Mouse (Mus musculus) liver, adult 2 months (tissue): ENCODE measurements around the gene Adamts14. TPM values are rescaled to one million over a fixed set of nuclear protein-coding genes. Genes with fewer than 3 reads are reported as not detected.

Experiments
- DNase-seq: peaks from one replicate; pipeline ENCODE4 v3.0.0-alpha.2; 2011; ENCODE audit warnings: low read depth, low spot score; ENCODE audit errors: extremely low read depth
- H3K27ac ChIP-seq: fragments of 200-500 bp; replicated peaks from 2 replicates; pipeline ENCODE4 v1.5.1; 2012; ENCODE audit warnings: low read depth, mild to moderate bottlenecking, control low read depth, inconsistent platforms, low read length; ENCODE audit not compliant: insufficient read depth
- H3K27me3 ChIP-seq: fragments of 200-500 bp; 2 replicates; pipeline ENCODE4 v1.6.1; 2012; ENCODE audit warnings: mild to moderate bottlenecking, moderate library complexity, low read length, inconsistent platforms; ENCODE audit not compliant: control insufficient read depth, insufficient read depth
- H3K36me3 ChIP-seq: fragments of 200-500 bp; 2 replicates; pipeline ENCODE4 v1.6.1; 2012; ENCODE audit warnings: low read length, inconsistent platforms; ENCODE audit not compliant: control insufficient read depth, insufficient read depth
- H3K4me1 ChIP-seq: fragments of 200-500 bp; 2 replicates; pipeline ENCODE4 v1.6.1; 2011; ENCODE audit warnings: low read length; ENCODE audit not compliant: control insufficient read depth, insufficient read depth
- H3K4me3 ChIP-seq: fragments of 200-500 bp; 2 replicates; pipeline ENCODE4 v1.5.1; 2011; ENCODE audit warnings: low read depth, mild to moderate bottlenecking, control low read depth, low read length, moderate library complexity; ENCODE audit not compliant: insufficient read depth
- H3K79me2 ChIP-seq: fragments of 200-500 bp; 2 replicates; pipeline ENCODE4 v1.6.1; 2012; ENCODE audit warnings: inconsistent platforms, mild to moderate bottlenecking, low read length, moderate library complexity; ENCODE audit not compliant: control insufficient read depth, insufficient read depth
- H3K9ac ChIP-seq: fragments of 200-500 bp; 2 replicates; pipeline ENCODE4 v1.6.1; 2012; ENCODE audit warnings: low read depth, mild to moderate bottlenecking, control low read depth, inconsistent platforms, low read length
- CTCF ChIP-seq: fragments of 200-500 bp; IDR thresholded peaks from 2 replicates; pipeline ENCODE4 v1.5.1; 2011; ENCODE audit warnings: low read depth, low read length, control low read depth
- POLR2A ChIP-seq: fragments of 200-500 bp; IDR thresholded peaks from 2 replicates; pipeline ENCODE4 v1.6.1; 2011; ENCODE audit warnings: low read length, control low read depth; ENCODE audit not compliant: insufficient read depth; ENCODE audit errors: extremely low read depth
- WGBS: fragments of 180-500 bp; shearing (Covaris S2); methylation state at CpG from one replicate; pipeline ENCODE4 v1.1.7; 2018; 5-methylcytosine and 5-hydroxymethylcytosine counted together
- polyA plus RNA-seq: library from polyadenylated mRNA; depleted of rRNA; stranded (reverse); fragments of >200 nt; gene quantifications from 2 replicates; pipeline ENCODE4 v1.2.3, GENCODE M21; 2012
- total RNA-seq: library from RNA; depleted of rRNA; stranded (reverse); fragments of >200 nt; gene quantifications from 2 replicates; pipeline ENCODE4 v1.2.3, GENCODE M21; 2014

The Adamts14 gene
- total and polyA plus RNA-seq, 2 experiments: 0.55 to 0.61 TPM

- Histone ChIP-seq H3K79me2 (no peaks in the 10 kb centered on the region), H3K4me3 (no peak overlapping the region), H3K36me3 (no peaks in the 10 kb centered on the region), H3K9ac (no peak overlapping the region), H3K27ac (no peak overlapping the region), H3K4me1 (no peaks in the 10 kb centered on the region), H3K27me3 (no peaks in the 10 kb centered on the region)
- DNase-seq: no peak
- WGBS: 83% methylated on average over 8 of the region's 8 CpGs
- TF ChIP-seq POLR2A (no peak), CTCF (no peak)
Observed at GRCm38 (mm10) chr10:61296713-61297445, 23.6 kb upstream of the Adamts14 start.

GRCm38 (mm10) chr10:61294242-61294641 lies 21.0 kb upstream of the Adamts14 start:
- H3K79me2 ChIP-seq: no peaks in the 10 kb centered on the region
- H3K27ac ChIP-seq: no peak overlapping the region
- DNase-seq: no peak
- H3K27me3 ChIP-seq: no peaks in the 10 kb centered on the region
- 76% methylated on average over 8 of the region's 8 CpGs for WGBS
- H3K4me1 ChIP-seq: no peaks in the 10 kb centered on the region
- TF ChIP-seq CTCF: no peak
- no peak for TF ChIP-seq POLR2A
- H3K36me3 ChIP-seq: no peaks in the 10 kb centered on the region
- H3K4me3 ChIP-seq: no peak overlapping the region
- H3K9ac ChIP-seq: no peak overlapping the region

- H3K27ac ChIP-seq: no peak overlapping the region
- 77% methylated on average over 2 of the region's 2 CpGs for WGBS
- H3K4me1 ChIP-seq: 0 out of 2 replicates have a peak, but pooled peaks cover 2% of the 10 kb centered on the region
- H3K79me2 ChIP-seq: no peaks in the 10 kb centered on the region
- TF ChIP-seq CTCF (no peak), POLR2A (no peak)
- H3K36me3 ChIP-seq: no peaks in the 10 kb centered on the region
- DNase-seq: no peak
- H3K27me3 ChIP-seq: no peaks in the 10 kb centered on the region
- H3K4me3 ChIP-seq: no peak overlapping the region
- no peak overlapping the region for H3K9ac ChIP-seq
Observed at GRCm38 (mm10) chr10:61290479-61290878, 17.2 kb upstream of the Adamts14 start.

GRCm38 (mm10) chr10:61290016-61290415 lies 16.8 kb upstream of the Adamts14 start:
- H3K4me3 ChIP-seq: no peak overlapping the region
- H3K79me2 ChIP-seq: no peaks in the 10 kb centered on the region
- DNase-seq: no peak
- no peak overlapping the region for H3K27ac ChIP-seq
- 0 out of 2 replicates have a peak, but pooled peaks cover 3% of the 10 kb centered on the region for H3K4me1 ChIP-seq
- H3K36me3 ChIP-seq: no peaks in the 10 kb centered on the region
- 76% methylated on average over 2 of the region's 2 CpGs for WGBS
- TF ChIP-seq CTCF: no peak
- no peak for TF ChIP-seq POLR2A
- H3K9ac ChIP-seq: no peak overlapping the region
- no peaks in the 10 kb centered on the region for H3K27me3 ChIP-seq

GRCm38 (mm10) chr10:61286246-61286645 lies 13.0 kb upstream of the Adamts14 start:
- WGBS: 80% methylated on average over 7 of the region's 7 CpGs
- Histone ChIP-seq H3K4me3 (no peak overlapping the region), H3K36me3 (no peaks in the 10 kb centered on the region), H3K9ac (no peak overlapping the region), H3K4me1 (peaks cover 6% of the 10 kb centered on the region; the same call in 1 of the 2 replicates), H3K27ac (no peak overlapping the region), H3K79me2 (no peaks in the 10 kb centered on the region), H3K27me3 (no peaks in the 10 kb centered on the region)
- TF ChIP-seq CTCF (no peak), POLR2A (no peak)
- DNase-seq: no peak

- 69% methylated on average over 11 of the region's 11 CpGs for WGBS
- no peak overlapping the region for H3K4me3 ChIP-seq
- no peak for DNase-seq
- H3K79me2 ChIP-seq: no peaks in the 10 kb centered on the region
- TF ChIP-seq POLR2A (no peak), CTCF (no peak)
- H3K4me1 ChIP-seq: peaks cover 6% of the 10 kb centered on the region; the same call in 1 of the 2 replicates
- no peak overlapping the region for H3K9ac ChIP-seq
- no peaks in the 10 kb centered on the region for H3K36me3 ChIP-seq
- H3K27me3 ChIP-seq: no peaks in the 10 kb centered on the region
- 0 out of 2 replicates have a peak overlapping the region, but pooled peaks have one; percentile 11 for H3K27ac ChIP-seq
Observed at GRCm38 (mm10) chr10:61285271-61285670, 12.0 kb upstream of the Adamts14 start.
